Mouse (Mus musculus): ENCODE measurements at regions not wholly inside any gene's neighbourhood (a gene's known extent, or its start where the extent isn't known, plus 50 kb on each side); places are given as distances from the start of the nearest gene placed in this dataset.
A peak's percentile ranks its signal among the peaks of the same experiment; 100 is the strongest.

DNA sequence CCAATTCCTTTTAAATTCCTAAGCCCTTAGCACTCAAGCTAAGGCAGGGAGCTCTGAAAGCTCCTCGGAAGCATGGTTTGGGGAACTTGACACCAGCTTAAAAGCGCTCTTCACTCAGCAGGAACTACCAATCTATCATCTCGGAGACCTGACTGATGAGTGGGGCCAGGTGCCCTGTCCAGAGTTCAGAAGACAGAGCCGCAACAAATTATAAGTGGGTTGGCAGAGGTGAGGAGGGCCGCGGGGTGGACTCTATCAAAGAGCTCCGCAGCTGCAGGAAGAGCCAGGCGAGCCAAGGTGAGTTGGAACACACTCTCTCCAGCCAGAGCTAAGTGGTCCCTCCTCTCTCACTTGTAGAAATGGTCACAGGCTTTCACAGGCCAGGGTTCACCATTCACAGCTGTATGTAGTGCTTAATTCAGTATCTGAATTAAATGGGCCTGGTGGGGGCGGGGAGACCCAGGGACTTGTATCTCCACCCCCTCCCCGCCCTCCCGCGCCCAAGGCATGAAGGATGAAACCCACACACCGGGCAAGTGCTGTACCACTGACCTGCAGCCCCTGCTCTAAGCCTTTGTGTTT is 180.8 kb downstream of the Stim2 start:
- no peak for TF ChIP-seq EP300 (optimal IDR thresholded peaks at IDR 0.05)
- no peak for TF ChIP-seq CTCF (IDR thresholded peaks at IDR 0.05; ENCODE audit: low read depth)
- no peak for ATAC-seq (ENCODE audit: low FRiP score, low TSS enrichment)
- no peaks in the 10 kb centered on the region for H3K4me1 ChIP-seq (replicated peaks; ENCODE audit: control insufficient read depth, insufficient read depth)
- WGBS: 54% methylated on average over 13 of the region's 13 CpGs
- no peaks in the 10 kb centered on the region for H3K36me3 ChIP-seq (ENCODE audit: control insufficient read depth, insufficient read depth, low read length)
- H3K27me3 ChIP-seq (ENCODE audit: control insufficient read depth, insufficient read depth, low read length): no peaks in the 10 kb centered on the region
- no peak overlapping the region for H3K27ac ChIP-seq (replicated peaks)
- H3K4me2 ChIP-seq (replicated peaks; ENCODE audit: low read depth): no peak overlapping the region
- DNase-seq (ENCODE audit: low spot score): no peak
- no peaks in the 10 kb centered on the region for H3K9me3 ChIP-seq (ENCODE audit: control insufficient read depth, low read length)
- no peak overlapping the region for H3K9ac ChIP-seq (ENCODE audit: low read length)
- H3K4me3 ChIP-seq (ENCODE audit: low read depth, low read length): no peak overlapping the region

DNA sequence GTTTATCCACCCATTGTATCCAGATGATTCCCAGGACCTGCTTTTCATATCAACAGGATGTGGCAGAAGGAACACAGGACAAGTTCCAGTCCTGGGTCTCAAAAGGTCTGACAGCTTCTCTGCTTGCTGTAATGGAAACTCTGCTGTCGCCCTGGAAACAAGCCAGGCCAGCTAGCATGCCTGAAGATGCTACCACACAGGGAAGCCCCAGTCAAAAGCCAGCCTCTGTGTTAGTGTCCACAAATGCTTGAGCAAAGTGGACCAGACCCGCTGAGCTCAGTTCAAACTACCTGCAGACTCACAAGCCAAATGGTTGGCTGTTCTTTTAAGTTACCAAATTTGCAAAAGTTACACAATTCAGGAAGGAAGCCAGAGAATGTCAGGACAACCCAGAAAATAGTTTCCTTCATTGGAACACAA is 181.9 kb downstream of the Stim2 start:
- ATAC-seq (ENCODE audit: low FRiP score, low TSS enrichment) (no peak), DNase-seq (ENCODE audit: low spot score) (no peak)
- Histone ChIP-seq H3K4me1 (replicated peaks; ENCODE audit: control insufficient read depth, insufficient read depth) (no peaks in the 10 kb centered on the region), H3K27ac (replicated peaks) (no peak overlapping the region), H3K4me3 (ENCODE audit: low read depth, low read length) (no peak overlapping the region), H3K4me2 (replicated peaks; ENCODE audit: low read depth) (no peak overlapping the region), H3K36me3 (ENCODE audit: control insufficient read depth, insufficient read depth, low read length) (no peaks in the 10 kb centered on the region), H3K27me3 (ENCODE audit: control insufficient read depth, insufficient read depth, low read length) (no peaks in the 10 kb centered on the region), H3K9me3 (ENCODE audit: control insufficient read depth, low read length) (no peaks in the 10 kb centered on the region), H3K9ac (ENCODE audit: low read length) (no peak overlapping the region)
- WGBS: 46% methylated on average over 2 of the region's 2 CpGs
- TF ChIP-seq EP300 (optimal IDR thresholded peaks at IDR 0.05) (no peak), CTCF (IDR thresholded peaks at IDR 0.05; ENCODE audit: low read depth) (no peak)

DNA sequence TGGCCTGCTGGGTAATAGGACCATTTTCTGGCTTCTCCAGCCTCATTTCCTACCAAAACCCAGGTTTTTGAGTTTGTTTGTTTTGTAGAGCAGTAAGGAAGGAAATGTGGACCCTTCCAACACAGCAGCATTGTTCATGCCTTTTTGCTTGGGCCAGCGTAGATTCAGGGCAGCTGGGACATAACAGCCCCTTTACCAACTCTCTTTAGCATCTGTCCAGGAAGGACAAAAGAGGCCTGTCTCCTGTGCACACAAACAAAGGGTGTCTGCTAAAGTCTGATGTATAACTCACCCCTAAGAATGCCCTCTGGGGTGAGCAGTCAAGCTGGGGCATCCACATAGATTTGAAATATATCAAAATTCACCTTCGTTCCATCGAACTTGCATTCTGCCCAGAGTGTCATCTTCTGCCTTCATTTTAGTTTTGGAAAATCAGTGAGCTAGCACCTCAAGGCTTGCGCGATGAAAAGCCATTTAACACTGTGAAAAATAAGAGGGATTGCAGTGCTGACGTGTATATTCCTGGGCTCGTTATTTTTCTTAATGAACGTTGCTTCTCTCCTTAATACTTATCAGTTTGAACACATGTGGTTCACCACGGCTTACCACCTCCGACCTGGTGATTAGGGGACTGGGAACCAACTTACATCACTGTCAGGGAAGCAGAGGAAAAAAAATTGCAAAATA is 182.5 kb downstream of the Stim2 start:
- no peaks in the 10 kb centered on the region for H3K27me3 ChIP-seq (ENCODE audit: control insufficient read depth, insufficient read depth, low read length)
- no peaks in the 10 kb centered on the region for H3K36me3 ChIP-seq (ENCODE audit: control insufficient read depth, insufficient read depth, low read length)
- no peak overlapping the region for H3K27ac ChIP-seq (replicated peaks)
- no peak overlapping the region for H3K4me3 ChIP-seq (ENCODE audit: low read depth, low read length)
- no peak overlapping the region for H3K4me2 ChIP-seq (replicated peaks; ENCODE audit: low read depth)
- WGBS: 53% methylated on average over 10 of the region's 10 CpGs
- TF ChIP-seq CTCF (IDR thresholded peaks at IDR 0.05; ENCODE audit: low read depth): no peak
- TF ChIP-seq EP300 (optimal IDR thresholded peaks at IDR 0.05): no peak
- no peak for DNase-seq (ENCODE audit: low spot score)
- no peak overlapping the region for H3K9ac ChIP-seq (ENCODE audit: low read length)
- no peaks in the 10 kb centered on the region for H3K9me3 ChIP-seq (ENCODE audit: control insufficient read depth, low read length)
- no peak for ATAC-seq (ENCODE audit: low FRiP score, low TSS enrichment)
- H3K4me1 ChIP-seq (replicated peaks; ENCODE audit: control insufficient read depth, insufficient read depth): no peaks in the 10 kb centered on the region

DNA sequence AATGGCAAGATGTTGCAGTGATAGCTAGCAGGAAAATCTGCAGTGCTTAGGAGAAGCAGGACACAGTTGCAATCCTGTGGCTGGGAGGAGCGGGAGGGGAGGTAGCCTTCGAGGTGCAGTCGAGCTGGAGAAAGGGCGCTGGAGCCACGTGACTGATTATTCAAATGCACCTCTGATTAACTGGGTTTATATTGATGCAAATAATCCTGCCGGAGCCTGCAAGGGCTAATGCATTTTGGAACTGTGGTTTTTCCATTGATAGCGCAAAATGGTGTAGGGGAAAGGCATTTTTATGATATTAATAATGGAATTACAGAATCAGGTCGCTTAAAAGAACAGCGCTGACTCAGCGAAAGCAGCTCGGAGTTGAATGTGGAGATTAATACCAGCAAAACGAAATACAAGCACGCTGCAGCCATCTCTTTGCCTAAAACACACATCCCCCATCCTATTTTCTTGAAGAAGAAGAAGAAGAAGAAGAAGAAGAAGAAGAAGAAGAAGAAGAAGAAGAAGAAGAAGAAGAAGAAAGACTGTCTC is 183.1 kb downstream of the Stim2 start:
- Histone ChIP-seq H3K9me3 (ENCODE audit: control insufficient read depth, low read length) (no peaks in the 10 kb centered on the region), H3K4me1 (replicated peaks; ENCODE audit: control insufficient read depth, insufficient read depth) (no peaks in the 10 kb centered on the region), H3K4me2 (replicated peaks; ENCODE audit: low read depth) (no peak overlapping the region), H3K9ac (ENCODE audit: low read length) (no peak overlapping the region), H3K4me3 (ENCODE audit: low read depth, low read length) (no peak overlapping the region), H3K36me3 (ENCODE audit: control insufficient read depth, insufficient read depth, low read length) (no peaks in the 10 kb centered on the region), H3K27ac (replicated peaks) (no peak overlapping the region), H3K27me3 (ENCODE audit: control insufficient read depth, insufficient read depth, low read length) (no peaks in the 10 kb centered on the region)
- DNase-seq (ENCODE audit: low spot score) (no peak), ATAC-seq (ENCODE audit: low FRiP score, low TSS enrichment) (no peak)
- TF ChIP-seq CTCF (IDR thresholded peaks at IDR 0.05; ENCODE audit: low read depth) (no peak), EP300 (optimal IDR thresholded peaks at IDR 0.05) (no peak)
- WGBS: 26% methylated on average over 13 of the region's 13 CpGs

DNA sequence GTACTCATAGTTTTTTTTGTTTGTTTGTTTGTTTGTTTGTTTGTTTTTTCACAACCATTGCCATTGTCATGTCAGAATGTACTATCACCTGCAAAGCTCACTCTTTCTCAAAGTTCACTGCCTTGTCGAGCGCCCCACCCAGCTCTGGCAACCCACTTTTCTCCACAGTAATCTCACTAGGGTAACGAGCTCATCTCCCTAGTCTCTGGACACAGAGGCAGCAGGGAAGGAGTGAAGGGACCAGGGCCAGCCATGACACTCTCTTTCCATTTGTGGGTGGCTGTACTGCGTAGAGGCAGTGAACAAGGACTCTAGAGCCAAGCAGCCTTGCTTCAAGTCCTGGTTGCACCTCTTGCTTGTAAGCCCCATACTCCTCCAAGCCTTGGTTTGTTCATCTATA is 184.5 kb downstream of the Stim2 start:
- no peaks in the 10 kb centered on the region for H3K27me3 ChIP-seq (ENCODE audit: control insufficient read depth, insufficient read depth, low read length)
- no peaks in the 10 kb centered on the region for H3K36me3 ChIP-seq (ENCODE audit: control insufficient read depth, insufficient read depth, low read length)
- TF ChIP-seq EP300 (optimal IDR thresholded peaks at IDR 0.05) (no peak), CTCF (IDR thresholded peaks at IDR 0.05; ENCODE audit: low read depth) (no peak)
- H3K4me2 ChIP-seq (replicated peaks; ENCODE audit: low read depth): no peak overlapping the region
- H3K4me3 ChIP-seq (ENCODE audit: low read depth, low read length): no peak overlapping the region
- no peak for ATAC-seq (ENCODE audit: low FRiP score, low TSS enrichment)
- 90% methylated on average over 4 of the region's 4 CpGs for WGBS
- H3K27ac ChIP-seq (replicated peaks): no peak overlapping the region
- no peaks in the 10 kb centered on the region for H3K9me3 ChIP-seq (ENCODE audit: control insufficient read depth, low read length)
- H3K4me1 ChIP-seq (replicated peaks; ENCODE audit: control insufficient read depth, insufficient read depth): no peaks in the 10 kb centered on the region
- H3K9ac ChIP-seq (ENCODE audit: low read length): no peak overlapping the region
- no peak for DNase-seq (ENCODE audit: low spot score)

DNA sequence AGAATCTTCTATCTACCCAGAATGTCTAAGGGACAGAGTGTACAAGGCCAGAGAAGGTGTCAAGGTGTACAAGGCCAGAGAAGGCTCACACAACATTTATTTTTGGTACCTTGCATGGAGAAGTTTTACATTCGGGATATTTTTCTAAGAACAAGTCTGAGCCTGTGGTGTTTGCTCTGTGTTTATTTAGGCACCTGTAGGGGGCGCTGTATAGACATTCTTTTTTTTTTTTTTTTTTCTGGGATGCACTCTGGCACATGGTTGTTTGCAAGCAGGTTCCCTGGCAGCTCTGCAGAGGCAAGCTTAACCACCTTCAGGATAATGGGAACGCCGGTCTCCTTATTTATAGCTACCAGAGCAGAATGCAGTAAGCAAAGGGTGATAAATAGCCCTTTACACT is 187.4 kb downstream of the Stim2 start:
- ATAC-seq (ENCODE audit: low FRiP score, low TSS enrichment) (no peak; the same call in 1 of the 2 replicates), DNase-seq (ENCODE audit: low spot score) (no peak)
- Histone ChIP-seq H3K36me3 (ENCODE audit: control insufficient read depth, insufficient read depth, low read length) (no peaks in the 10 kb centered on the region), H3K4me1 (replicated peaks; ENCODE audit: control insufficient read depth, insufficient read depth) (no peaks in the 10 kb centered on the region), H3K27me3 (ENCODE audit: control insufficient read depth, insufficient read depth, low read length) (no peaks in the 10 kb centered on the region), H3K9me3 (ENCODE audit: control insufficient read depth, low read length) (no peaks in the 10 kb centered on the region), H3K27ac (replicated peaks) (no peak overlapping the region), H3K4me2 (replicated peaks; ENCODE audit: low read depth) (no peak overlapping the region), H3K4me3 (ENCODE audit: low read depth, low read length) (no peak overlapping the region), H3K9ac (ENCODE audit: low read length) (no peak overlapping the region)
- TF ChIP-seq EP300 (optimal IDR thresholded peaks at IDR 0.05) (no peak), CTCF (IDR thresholded peaks at IDR 0.05; ENCODE audit: low read depth) (peak; percentile 49)
- WGBS: 47% methylated on average over 4 of the region's 4 CpGs
